Mouse (Mus musculus) monocyte, adult 5-6 weeks (primary cell): Measurements from ENCODE around the gene 4930402H24Rik. TPM values are rescaled to one million over a fixed set of nuclear protein-coding genes. Genes with fewer than 3 reads are reported as not detected.

ENCODE experiments used
- ATAC-seq: fragments of 153-309, 156-312 bp; replicated peaks from 2 replicates; pipeline ENCODE4 v1.8.0; 2017; ENCODE audit warnings: mild to moderate bottlenecking; ENCODE audit not compliant: low TSS enrichment, insufficient number of reproducible peaks, severe bottlenecking, poor library complexity, low FRiP score
- total RNA-seq: library from RNA; stranded (forward); fragments of 200-1000, 200-491, 200-594 nt; gene quantifications from 3 replicates; pipeline ENCODE4 v1.2.3, GENCODE M21; 2017

4930402H24Rik gene
- 9.0 to 34.0 TPM (median 14.8 TPM) in 3 replicates for total RNA-seq

DNA sequence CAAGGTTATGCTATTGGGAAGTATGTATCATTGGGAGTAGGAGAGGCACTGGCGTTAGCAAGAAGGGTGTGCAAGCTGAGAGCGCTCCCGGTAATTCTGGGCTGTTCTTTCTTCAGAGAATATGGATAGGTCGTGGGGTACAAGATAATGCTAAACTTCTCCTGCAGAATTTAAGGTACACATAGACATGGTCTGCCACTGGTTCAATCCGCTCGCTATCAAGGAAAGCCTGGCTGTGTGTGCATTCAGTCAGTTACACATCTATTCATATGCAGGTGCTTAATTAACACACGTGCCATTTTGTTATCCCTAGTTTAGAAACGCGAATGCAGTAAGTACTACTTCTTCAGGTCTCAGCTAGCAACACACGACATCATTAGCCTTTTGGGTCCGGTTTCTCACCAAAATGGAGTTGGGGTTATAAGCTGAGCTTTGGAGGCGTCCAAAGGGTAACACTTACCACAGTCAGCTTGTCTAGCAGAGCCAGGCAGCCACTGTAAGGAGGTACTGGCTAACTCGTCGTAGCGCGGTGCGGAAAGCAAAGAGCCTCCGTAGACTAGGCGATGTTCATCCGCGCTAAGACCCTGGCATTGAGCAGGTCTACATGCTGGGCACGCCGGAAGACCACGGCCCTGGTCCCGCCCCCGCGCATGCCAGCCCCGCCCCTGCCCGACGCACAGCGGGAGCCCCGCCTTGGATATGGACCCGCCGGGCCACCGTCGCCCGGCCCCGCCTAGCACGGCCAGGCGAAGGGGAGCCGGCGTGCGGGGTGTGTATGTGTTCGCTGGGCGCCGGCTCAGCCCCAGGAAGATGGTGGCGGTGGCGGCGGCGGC is at the start of gene 4930402H24Rik, which contains the start of gene Atrn:
Gene 4930402H24Rik, minus strand, starts transcription at position 656 of the 833 bp plus-strand sequence.
Gene Atrn, plus strand, starts transcription at position 745 of the 833 bp plus-strand sequence.
- ATAC-seq, result peak; percentile 88

DNA sequence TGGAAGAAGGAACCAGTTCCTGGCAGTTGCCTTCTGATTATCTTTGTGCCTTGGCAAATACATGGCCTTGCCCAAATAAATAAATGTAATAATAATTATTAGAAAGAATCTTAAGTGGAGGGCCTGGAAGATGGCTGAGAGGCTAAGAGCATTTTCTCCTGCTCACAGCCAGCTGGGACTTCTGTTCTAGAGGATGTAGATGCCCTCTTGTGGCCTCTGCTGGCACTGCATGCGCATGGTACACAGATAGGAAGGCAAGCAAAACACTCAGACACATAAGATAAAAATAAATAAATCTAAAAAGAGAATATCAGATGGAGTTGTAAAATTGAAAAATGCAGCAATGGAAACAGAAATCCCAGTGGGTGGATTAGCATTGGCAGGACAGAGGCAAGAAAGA is 44.3 kb upstream of the 4930402H24Rik start:
- ATAC-seq, result peak; percentile 88

DNA sequence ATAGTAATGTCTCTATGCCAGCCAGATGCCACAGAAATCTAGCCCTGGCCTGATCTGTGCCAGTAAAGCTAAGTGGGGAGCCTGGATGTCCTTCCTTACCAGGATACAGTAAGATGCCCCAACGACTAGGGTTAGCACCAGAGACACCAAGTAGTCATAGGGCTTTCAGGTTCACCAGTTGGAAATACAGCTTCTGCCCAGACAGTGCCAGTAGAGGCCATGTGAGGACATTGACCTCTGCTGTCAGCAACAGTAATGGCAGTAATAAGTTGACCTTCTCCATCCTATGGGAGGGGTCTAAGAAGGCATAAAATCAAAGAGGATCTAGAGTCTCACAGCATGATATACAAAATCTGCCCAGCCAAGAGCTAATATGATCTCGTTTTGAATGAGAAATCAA is 43.6 kb upstream of the 4930402H24Rik start:
- ATAC-seq, result no peak

DNA sequence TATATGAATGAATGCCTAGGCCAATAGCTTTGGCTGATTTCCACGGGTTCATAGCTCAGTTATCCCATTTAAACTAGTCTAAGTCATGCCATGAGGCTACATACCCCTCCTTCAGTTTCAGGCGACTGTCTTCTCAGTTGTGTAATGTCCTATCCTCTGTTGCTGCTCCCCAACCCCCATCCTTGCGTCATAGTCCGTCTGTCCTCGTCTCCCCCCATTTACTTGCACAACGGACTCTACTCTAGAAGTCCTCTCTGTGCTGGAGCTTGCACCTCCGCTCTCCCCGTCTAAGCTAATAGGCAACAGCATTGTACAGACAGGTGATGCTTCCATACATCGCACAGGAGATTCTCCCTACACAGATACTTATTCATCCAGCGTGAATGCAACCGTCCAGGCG is 26.7 kb upstream of the 4930402H24Rik start:
- peak; percentile 40; the same call in 1 of the 2 replicates for ATAC-seq

DNA sequence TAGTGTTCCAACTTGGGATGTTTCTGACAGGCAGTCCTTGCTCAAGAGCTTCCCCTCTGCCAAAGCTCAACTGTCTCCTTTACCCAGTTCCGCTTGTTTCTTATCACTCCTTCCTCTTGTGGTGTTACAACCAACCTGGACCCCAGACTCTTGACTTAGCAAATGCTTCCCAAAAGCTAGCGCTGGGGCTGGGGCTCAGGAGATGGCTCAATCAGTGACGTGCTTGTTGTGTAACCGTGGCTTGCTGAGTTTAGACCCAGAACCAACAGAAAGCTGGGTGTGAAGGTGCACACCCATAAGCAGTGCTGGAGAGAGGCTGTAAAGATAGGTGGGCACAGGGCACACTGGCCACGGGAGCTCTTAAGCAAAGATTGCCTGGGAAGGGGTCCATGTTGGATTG is 23.8 kb upstream of the 4930402H24Rik start:
- peak; percentile 59 for ATAC-seq

DNA sequence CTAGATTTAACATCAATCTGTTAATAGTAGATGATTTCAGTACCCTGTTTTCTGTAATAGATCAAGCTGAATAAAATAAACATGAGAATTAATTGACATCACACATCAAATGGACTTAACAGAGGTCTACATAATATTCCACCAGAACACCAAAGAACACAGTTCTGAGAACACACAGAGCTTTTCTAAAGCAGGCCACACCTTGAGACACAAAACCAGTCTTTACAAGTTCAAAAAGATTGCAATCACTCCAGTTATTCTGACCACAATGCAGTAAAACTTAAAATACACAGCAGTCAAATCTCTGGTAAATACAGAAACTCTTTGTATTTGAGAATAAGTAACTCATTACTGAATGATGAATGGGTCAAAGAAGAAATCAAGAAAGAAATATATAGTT is 22.3 kb upstream of the 4930402H24Rik start:
- ATAC-seq, result no peak

DNA sequence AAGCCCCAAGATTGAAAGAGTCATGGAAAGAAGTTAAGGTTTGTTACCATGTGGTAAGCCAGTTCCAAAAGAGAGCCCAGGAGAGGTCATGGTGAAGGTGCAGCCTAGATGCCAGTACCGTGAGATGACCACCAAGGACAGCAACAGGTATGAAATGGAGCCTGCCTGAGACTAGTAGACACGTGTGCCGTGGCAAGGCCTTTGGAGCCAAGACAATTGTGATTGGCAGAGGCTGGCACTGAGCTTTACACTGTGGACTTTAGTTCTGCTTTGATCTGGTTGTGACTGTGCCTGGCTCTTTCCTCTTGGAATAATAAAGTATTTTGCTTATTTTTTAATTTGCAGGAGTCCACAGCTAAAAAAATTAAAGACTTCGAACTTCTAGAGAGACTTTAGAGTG is 21.8 kb upstream of the 4930402H24Rik start:
- ATAC-seq, result no peak

DNA sequence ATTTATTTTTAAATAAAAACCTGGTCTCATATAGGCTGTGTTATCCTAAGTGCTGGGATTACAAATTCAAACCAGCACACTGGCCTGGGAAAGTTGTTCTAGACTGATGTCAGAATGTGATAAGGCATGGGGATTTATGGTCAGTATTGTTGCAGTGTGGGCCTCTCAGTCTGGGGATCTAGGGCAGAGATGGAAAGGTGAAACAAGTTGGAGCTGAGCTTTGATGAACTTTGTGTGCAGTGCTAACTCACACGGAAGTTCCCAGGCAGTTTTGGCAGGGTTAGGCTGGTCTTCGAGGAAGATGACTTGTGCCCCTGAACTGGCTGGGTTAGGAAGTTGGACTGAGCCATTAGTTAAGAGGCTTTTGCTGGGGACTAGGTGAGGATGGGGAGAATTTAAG is 18.7 kb upstream of the 4930402H24Rik start:
- ATAC-seq, result no peak

DNA sequence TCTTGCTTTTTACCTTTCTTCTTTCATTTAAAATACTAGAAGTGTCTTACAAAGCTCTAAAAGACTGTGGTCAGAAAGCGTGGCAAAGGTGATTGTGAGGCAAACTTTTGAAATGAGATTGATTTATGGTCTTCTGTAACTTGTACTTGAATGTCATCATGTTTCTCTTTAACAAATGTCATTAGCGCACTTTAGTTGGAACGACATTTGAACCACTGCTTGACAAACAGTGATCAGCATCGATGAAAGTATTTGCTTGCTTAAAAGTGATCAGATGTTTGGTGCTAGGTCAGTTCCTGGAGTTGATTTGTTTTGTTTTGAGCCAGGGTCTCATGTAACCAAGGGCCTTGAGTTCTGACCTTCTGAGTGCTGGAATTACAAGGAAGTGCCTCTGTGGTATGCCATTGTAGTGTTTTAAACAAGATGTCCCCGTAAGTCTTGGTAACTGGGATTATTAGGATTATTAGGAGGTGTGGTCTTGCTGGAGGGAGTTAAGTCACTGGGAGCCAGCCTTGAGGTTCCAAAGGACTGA is 12.9 kb upstream of the 4930402H24Rik start:
- ATAC-seq, result no peak

DNA sequence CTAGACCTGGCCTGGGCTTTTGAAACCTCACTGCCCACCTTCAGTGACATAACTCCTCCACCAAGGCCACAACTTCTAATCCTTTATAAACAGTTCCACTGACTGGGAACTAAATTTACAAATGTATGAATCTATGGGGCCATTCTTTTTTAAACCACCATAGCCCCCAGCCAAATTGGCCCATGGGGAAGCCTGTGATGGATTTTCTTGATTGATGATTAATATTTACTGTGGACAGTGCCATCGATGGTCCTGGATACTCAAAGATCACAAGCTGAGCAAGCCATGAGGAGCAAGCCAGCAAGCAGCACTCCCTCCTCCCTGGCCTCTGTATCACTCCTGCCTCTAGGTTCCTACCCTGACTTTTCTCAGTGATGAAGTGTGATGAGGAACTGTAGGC is 11.5 kb upstream of the 4930402H24Rik start:
- no peak for ATAC-seq

DNA sequence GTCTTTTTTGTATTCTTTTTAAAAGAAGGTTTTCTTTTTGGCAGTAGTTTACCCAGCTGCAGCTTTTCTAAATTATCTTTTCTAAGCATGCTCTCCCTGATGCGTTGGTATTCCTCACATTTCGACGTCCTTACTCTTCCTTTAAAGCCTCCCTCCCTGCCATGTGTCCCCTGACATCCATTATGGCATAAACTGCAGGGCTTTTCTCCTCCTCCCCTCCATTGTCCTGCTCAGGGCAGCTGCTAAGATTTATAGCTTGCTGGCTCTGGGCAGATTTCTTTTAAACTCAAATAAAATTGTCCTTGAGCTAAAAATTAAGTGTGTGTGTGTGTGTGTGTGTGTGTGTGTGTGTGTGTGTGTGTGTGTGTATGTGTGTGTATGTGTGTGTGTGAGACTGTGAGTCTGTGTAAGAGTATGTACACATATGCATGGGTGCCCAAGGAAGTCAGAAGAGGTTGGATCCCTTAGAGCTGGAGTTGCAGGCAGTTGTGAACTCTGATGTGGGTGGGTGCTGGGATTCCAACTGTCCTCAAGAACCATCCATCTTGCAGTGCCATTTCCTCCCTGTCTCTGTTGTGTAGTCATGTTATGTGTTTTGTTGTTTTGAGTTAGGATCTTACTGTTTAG is 10.4 kb upstream of the 4930402H24Rik start:
- ATAC-seq, result no peak

DNA sequence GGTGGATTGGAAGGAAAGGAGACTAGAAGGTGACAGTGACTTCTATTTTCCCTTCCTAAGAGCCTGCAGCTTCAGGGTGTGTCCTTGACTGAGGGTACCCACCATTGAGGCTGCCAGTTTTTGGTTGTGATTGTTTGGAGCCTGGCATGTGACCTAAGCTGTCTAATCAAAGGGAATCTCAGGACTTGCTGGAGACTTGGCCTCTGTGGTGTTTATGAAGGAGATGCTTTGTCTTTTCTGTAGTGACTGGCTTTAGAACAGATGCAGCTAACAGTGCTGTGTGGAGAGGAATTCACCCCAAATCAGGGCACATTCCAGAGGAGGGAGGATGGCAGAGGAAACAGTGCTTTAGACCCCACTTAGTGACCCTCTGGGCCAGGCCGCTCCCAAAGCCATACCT is 8.7 kb upstream of the 4930402H24Rik start:
- ATAC-seq, result no peak

DNA sequence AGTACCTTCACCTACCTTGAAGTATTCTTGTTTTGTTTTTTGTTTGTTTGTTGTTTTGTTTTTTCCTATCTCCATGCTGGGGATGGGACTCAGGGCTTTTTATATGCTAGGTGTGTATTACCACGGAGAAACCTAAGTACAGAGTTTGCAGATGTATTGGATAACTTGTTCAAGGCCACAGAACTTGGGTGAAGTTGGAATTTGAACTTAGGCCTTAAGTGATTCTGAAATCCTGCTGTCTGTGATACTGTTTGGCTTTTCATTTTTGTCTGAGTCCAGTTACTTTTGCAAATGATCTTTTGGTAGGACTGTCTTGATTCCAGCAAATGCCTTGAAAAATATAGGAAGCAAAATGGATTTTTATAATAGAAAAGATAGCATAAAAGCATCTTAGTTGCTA is 5.5 kb upstream of the 4930402H24Rik start:
- ATAC-seq, result no peak

DNA sequence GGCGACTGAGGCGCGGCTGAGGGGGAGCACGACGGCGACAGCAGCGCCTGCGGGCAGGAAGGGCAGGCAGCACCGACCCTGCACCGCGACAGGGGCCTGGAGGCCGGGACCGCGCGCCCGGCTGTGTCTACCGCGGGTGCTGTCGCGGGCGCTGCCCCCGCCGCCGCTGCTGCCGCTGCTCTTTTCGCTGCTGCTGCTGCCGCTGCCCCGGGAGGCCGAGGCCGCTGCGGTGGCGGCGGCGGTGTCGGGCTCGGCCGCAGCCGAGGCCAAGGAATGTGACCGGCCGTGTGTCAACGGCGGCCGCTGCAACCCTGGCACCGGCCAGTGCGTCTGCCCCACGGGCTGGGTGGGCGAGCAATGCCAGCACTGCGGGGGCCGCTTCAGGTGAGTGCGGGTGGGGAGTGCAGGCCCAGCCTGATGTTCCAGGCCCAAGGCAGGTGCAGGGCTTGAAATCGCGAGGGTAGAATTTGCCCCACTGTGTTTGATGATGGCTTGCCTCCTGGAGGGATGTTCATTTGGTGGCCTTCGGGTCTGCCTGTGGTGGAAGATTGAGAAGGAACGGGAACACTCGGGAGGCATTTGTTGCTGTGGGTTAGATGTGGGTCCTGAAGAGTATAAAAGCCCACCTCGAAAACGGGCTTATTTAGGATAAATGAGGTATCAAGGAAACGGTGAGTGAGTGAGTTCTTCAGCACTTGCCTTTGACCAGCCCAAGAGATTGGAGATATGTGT is 544 bp upstream of the 4930402H24Rik start:
- ATAC-seq, result no peak

DNA sequence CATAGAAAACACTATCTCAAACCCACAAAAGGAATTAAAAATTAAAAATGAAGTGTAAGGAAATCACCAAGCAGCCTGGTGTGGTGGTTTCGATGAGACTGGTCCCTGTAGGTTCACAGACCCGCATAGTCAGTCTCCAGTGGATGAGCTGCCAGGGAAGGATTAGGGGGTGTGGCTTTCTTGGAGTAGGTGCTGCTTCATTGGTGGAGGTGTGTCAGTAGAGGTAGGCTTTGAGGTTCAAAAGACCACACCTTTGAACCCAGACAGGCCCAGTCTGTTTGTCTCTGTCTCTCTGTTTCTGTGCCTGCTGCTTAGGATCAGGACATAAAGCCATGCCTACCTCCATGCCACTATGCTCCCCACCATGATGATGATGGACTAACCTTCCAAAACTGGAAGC is 7.4 kb downstream of the 4930402H24Rik start:
- no peak for ATAC-seq

DNA sequence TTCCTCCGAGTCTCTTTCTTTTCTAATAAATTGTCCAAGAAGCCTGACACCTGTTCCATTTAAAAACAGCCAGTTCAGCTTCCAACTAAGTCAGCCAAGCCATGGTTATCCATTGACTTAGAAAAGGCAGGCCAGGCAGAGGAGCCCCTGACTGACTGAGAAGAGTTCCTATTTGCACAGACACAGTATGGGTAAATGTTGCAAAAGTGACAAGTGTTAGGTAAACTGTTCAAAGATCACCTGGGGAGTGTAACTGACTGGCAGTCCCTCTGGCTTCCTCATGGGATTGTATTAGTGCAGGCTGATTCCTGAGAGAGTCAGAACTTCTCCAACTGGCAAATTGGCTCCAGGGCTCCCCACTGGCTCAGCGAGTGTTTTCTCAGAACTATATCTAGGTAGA is 8.3 kb downstream of the 4930402H24Rik start:
- no peak for ATAC-seq

DNA sequence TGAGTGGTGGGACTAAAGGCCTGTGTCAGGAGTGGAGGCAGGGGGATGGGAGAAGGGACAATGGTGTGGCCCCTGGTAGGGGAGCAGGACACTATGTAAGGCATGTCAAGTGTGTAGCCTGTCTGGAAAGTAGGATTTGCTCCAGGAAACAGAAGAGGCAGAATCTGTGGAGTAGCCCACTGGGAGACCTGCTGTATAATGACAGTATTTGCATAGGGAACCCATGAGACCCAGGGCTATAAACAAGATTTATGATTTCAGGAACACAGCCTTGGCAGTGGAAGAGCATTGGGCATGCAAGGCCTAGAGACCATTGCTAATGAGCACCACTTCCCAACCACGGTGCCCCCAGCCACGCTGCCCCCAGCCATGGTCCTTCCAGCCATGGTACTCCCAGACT is 9.3 kb downstream of the 4930402H24Rik start:
- ATAC-seq, result no peak

DNA sequence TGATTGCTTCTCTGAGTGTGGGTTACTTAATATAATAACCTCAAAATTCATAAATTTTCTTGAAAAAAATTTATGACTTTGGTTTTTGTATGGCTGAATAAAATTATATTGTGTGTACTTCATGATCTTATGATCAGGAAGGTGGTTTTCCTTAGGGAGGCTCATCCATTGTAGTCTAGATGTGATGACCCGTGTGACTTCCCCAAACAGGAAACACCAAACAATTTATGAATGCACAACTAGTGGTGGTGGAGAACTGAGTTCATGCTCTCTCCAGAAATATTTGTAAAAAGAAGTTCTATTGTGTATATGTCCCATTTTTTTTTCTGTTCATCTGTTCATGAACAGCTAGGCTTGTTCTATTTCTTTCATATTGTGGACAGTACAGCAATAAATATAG is 18.8 kb downstream of the 4930402H24Rik start:
- ATAC-seq, result no peak

DNA sequence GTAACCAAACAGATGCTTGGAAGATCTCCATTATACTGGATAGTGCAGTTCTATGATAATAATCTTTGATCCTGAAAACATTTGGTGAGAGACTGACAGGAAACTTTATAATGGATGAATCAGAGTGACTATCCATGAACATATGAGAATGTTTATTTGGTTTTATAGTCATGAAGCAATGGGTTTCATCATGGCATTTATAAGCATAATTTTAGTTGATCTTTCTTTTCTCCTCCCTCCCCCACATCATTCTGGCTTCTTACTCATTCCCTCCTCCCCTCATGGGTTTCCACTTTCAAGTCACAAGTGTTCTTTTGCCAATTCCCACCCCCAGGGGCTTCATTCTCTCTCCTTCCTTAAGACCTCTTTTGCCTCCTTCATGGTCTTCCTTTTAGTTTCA is 19.2 kb downstream of the 4930402H24Rik start:
- no peak for ATAC-seq
